Mouse (Mus musculus) frontal cortex, postnatal 36 days (tissue): ENCODE data around the gene Spata2l.
A peak's percentile ranks its signal among the peaks of the same experiment; 100 is the strongest.
"Not testable (repeated sequence)": the region's sequence is repeated elsewhere in the genome, so short reads cannot be mapped to it uniquely, and the experiment has no call there.

Source experiments
- DNase-seq, 2 experiments: peaks; one replicate each; pipeline ENCODE4 v3.0.0; 2022; ENCODE audit warnings: low spot score in 2 of 2

The Spata2l gene

DNA sequence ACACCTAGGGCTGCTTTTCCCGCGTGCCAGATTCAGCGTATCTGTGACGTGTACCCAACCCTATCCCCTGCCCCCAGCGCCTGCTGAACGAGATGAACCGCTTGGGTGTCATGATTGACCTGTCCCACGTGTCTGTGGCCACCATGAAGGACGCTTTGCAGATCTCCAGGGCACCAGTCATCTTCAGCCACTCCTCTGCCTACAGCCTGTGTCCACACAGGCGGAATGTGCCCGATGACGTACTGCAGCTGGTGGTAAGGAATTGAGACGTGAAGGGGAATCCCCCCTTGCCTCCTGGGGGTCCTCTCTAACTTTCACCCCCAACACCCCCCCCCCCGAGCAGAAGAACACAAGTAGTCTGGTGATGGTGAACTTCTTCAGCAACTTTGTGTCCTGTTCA is 36.2 kb downstream of the Spata2l start:
- no peak for DNase-seq

DNA sequence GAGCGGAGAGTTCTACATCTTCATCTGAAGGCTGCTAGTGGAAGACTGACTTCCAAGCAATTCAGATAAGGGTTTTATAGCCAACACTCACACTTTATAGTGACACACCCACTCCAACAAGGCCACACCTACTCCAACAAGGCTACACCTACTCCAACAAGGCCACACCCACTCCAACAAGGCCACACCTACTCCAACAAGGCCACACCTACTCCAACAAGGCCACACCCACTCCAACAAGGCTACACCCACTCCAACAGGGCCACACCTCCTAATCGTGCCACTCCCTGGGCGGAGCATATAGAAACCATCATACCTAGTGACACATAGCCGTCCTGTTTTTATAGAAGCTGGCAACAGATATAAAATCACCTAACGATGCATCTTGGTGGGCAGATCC is 39.0 kb downstream of the Spata2l start:
- not testable (repeated sequence) for DNase-seq

DNA sequence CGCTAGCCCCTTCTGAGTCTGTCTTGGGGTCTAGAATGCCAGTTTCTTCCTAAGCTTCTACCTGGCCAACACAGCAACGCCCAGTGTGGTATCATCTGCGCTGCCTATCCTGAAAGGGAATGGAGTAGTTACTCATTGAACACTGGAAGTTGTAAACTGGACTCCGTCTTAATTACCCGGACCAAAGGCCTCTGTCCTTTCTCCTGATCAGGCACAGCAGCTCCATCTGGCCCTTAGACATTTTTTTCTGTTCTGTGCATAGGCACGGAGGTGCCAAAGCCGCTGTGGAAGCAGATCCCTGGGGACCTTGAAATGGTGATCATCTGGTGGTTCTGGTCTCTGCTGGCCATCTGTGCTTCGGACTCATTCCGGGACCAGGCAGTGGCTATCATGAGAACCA is 42.3 kb downstream of the Spata2l start:
- no peak for DNase-seq

DNA sequence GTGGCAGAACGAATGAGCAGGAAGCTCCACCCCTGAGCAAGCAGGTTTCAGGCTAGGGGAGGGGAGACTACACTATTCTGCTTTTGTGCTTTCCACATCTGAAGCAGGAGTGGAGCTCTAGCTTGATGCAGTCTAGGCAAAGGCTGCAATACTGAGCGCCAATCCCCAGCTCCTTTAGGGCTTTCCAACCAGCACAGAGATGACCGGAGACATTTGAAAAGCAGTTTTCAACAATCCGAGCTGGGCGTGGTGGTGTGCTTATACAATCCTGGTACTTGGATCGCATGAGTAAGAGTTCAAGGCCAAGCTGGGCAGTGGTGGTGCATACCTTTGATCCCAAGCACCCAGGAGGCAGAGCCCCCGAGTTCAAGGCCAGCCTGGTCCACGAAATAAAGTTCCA is 44.1 kb downstream of the Spata2l start:
- no peak for DNase-seq

DNA sequence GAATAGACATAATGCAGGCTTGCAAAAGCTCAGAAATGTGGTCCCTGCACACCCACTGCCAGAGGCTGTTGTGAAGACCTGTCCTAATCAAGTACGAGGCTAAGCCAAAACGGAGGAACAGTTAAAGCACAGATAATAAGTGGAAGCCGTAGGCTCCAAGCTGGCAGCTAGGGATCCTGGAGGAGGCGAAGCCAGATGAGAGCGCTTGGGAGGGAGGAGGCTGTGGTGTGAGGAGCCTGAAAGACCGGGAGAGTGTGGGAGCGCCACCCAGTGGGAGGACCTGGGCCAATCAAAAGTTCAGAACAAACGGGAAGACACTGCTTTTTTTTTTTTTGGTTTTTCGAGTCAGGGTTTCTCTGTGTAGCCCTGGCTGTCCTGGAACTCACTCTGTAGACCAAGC is 45.4 kb downstream of the Spata2l start:
- peak; percentile 71 to 83 for DNase-seq

DNA sequence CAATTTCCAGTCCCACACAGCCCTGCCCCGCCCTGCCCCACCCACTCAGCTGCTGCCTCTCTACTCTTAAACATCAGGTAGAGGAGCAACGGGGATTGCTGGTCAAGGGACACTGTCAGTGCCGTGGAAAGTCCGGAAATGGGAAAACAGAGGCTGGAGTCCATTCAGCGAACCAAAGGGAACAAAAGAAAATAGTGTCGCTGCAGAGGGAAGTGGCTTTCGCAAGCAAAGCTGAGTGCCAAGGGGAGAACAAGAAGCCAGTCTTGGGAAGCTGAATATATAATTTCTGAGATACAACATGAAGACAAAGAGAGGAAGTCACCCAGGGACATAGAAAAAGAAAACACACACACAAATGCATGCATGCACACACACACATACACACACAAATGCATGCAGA is 47.2 kb downstream of the Spata2l start:
- DNase-seq: no peak

DNA sequence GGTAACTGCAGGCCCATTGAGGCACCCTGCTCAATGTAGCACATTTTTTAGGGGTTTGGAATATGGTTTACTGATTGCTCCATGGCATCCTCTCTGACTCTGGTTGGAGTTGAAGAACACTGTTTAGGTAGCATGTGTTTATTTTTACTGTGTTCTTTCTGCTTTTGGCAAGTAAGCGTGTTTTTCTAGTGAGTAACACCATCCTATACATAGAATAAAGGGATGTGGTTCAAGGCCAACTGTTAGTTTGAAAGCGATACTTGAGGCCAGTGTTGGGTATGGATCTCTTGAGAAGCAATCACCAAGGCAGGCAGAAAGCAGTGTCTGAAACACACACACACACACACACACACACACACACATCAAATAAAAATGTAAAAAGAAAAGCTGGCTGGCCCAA is 48.0 kb downstream of the Spata2l start:
- DNase-seq: no peak

DNA sequence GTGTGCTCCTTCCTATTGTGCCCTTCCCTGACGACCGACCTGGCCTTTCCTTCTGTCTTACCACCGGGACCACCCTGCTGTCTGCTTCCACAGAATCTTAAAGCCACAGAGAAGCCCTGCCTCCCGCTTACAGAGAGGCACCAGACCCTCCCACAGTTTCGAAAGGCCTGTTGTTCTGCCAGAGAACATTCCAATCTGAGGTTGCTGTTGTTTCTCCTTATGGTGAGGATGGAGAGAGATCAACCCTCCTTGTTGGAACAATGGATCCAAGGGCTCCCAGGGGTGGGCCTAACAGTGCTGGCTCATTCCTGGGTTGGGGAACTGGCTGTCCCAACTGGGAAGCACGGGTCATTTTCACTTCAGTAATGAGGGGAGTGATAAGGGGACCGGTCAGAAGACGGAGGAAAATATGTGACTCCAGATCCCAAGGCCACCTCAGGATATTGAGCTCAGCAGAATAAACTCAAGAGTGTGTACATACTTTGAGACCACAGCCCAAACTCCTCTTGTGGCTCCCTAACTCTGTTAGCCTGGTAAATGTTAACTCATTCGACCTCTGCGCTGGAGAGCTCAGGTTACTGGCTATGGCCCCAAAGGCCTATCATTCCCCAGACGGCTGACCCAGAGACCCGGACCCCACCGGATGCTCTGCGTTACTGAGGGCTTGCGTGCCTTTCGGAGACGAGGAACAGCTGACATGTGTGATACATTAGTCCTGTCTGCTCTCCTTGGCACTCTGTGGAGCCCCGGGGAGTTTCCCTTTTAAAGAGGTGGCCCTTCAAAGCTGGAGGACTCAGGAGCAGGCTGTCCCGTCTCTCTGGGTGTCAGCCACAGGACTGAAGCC is 50.2 kb downstream of the Spata2l start, which contains the start of gene Dpep1:
Dpep1 (plus strand) TSS at position 677 of the 844 bp plus-strand sequence.
- DNase-seq: no peak

DNA sequence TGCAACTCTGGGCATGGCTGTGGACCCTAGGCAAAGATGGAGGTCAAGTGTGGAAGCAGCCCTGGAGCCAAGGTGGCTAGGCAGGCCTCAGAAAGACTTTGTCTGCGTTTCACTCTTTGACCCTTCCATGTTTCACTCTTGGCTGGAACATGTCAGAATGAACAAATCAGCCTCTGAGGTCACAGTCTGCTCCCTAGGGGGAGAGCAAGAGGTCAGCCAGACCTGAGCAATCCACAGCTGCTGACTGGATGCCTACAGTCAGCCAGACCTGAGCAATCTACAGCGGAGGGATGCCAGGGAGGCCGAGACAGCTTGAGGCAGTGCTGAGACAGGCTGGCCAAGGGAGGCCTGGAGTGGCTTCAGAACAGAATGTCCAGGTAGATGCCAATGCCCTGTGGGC is 54.6 kb downstream of the Spata2l start:
- no peak for DNase-seq
